Mouse (Mus musculus): ENCODE results near the gene Inpp5d.

Inpp5d gene

GRCm38 (mm10) chr1:87625254-87626025, 5.3 kb downstream of the Inpp5d start:
- no peak for DNase-seq

GRCm38 (mm10) chr1:87626344-87626743, 6.2 kb downstream of the Inpp5d start:
- no peak for DNase-seq

GRCm38 (mm10) chr1:87628085-87628484, 8.0 kb downstream of the Inpp5d start:
- no peak for DNase-seq

- no peak for DNase-seq
These were observed 11.5 kb downstream of the Inpp5d start for GRCm38 (mm10) chr1:87631584-87631983.

- no peak for DNase-seq
These were observed 12.1 kb downstream of the Inpp5d start for GRCm38 (mm10) chr1:87632163-87632562.

GRCm38 (mm10) chr1:87636716-87637117, 16.6 kb downstream of the Inpp5d start:
- DNase-seq, result no peak

GRCm38 (mm10) chr1:87637121-87637877, 17.2 kb downstream of the Inpp5d start:
- no peak for DNase-seq

- DNase-seq, result no peak
These were observed 17.9 kb downstream of the Inpp5d start for GRCm38 (mm10) chr1:87637878-87638600.

GRCm38 (mm10) chr1:87639724-87640123, 19.6 kb downstream of the Inpp5d start:
- DNase-seq, result no peak

GRCm38 (mm10) chr1:87640165-87640661, 20.1 kb downstream of the Inpp5d start:
- DNase-seq, result no peak

GRCm38 (mm10) chr1:87643016-87643415, 22.9 kb downstream of the Inpp5d start:
- DNase-seq, result no peak

- DNase-seq, result no peak
These were observed 24.9 kb downstream of the Inpp5d start for GRCm38 (mm10) chr1:87645041-87645440.

GRCm38 (mm10) chr1:87645748-87646147, 25.6 kb downstream of the Inpp5d start:
- no peak for DNase-seq

GRCm38 (mm10) chr1:87647820-87648219, 27.7 kb downstream of the Inpp5d start:
- DNase-seq, result no peak

GRCm38 (mm10) chr1:87648657-87649056, 28.5 kb downstream of the Inpp5d start:
- DNase-seq, result no peak

GRCm38 (mm10) chr1:87649219-87649805, 29.2 kb downstream of the Inpp5d start:
- no peak for DNase-seq

GRCm38 (mm10) chr1:87649958-87650474, 29.9 kb downstream of the Inpp5d start:
- no peak for DNase-seq

- DNase-seq, result no peak
These were observed 30.5 kb downstream of the Inpp5d start for GRCm38 (mm10) chr1:87650611-87651079.

GRCm38 (mm10) chr1:87651436-87651835, 31.3 kb downstream of the Inpp5d start:
- no peak for DNase-seq

- no peak for DNase-seq
These were observed 35.0 kb downstream of the Inpp5d start for GRCm38 (mm10) chr1:87655101-87655500.

- DNase-seq, result no peak
These were observed 38.0 kb downstream of the Inpp5d start for GRCm38 (mm10) chr1:87658063-87658462.

- DNase-seq, result no peak
These were observed 38.4 kb downstream of the Inpp5d start for GRCm38 (mm10) chr1:87658485-87658884.
